Mouse (Mus musculus) Patski (cell line): Measurements from ENCODE around the gene Zfp827. TPM values are rescaled to one million over a fixed set of nuclear protein-coding genes. Genes with fewer than 3 reads are reported as not detected.

Experiments used
- ATAC-seq: fragments of 100-300 bp; one replicate; pipeline ENCODE4 v1.8.0; 2021
- CTCF ChIA-PET: fragments of 350-600 bp; sonication (Branson Sonifier 250); formaldehyde crosslinking; loops from one replicate; lab custom pipeline; 2022; ENCODE audit warnings: inconsistent platforms; lab: Charles Lee
- POLR2A ChIA-PET: fragments of 350-600 bp; sonication (Branson Sonifier 250); formaldehyde crosslinking; loops from one replicate; lab custom pipeline; 2022; ENCODE audit warnings: antibody characterized with exemption, inconsistent platforms; lab: Charles Lee
- DNase-seq: peaks from one replicate; pipeline ENCODE4 v3.0.0-alpha.2; 2011; ENCODE audit warnings: low read depth, low spot score
- H3K27me3 ChIP-seq: fragments of 371-371 bp; one replicate; pipeline ENCODE4 v1.5.1; 2021
- CTCF ChIP-seq: fragments of 100-300 bp; IDR thresholded peaks from one replicate; pipeline ENCODE4 v1.5.1; 2021
- in situ Hi-C: fragments of 300-500 bp; cut with MboI; formaldehyde crosslinking; loops from 3 replicates; pipeline ENCODE4 v1.11.1; 2018; ENCODE audit warnings: low pct_unique_long_range_greater_than_20kb, mixed read lengths
- polyA plus RNA-seq: library from polyadenylated mRNA; unstranded; gene quantifications from one replicate; pipeline ENCODE4 v1.2.3, GENCODE M21; 2021

The Zfp827 gene
- polyA plus RNA-seq, 1 experiment from 2014 or later: 24.1 TPM

GRCm38 (mm10) chr8:79208691-79209640 lies 180.7 kb downstream of the Zfp827 start:
- CTCF ChIA-PET: no interaction called here
- DNase-seq: peak; percentile 98

GRCm38 (mm10) chr8:79209641-79210358 lies 181.6 kb downstream of the Zfp827 start:
- TF ChIP-seq CTCF: no peak
- ATAC-seq (no peak), DNase-seq (no peak)
- in situ Hi-C loops: loop anchor here (10.0 kb wide), 1 partner anchor 285 kb away; no protein-coding TSS in a partner anchor
- ChIA-PET CTCF (no interaction called here), POLR2A (interaction anchor here (0.8 kb wide), 1 partner anchor 48 kb away, joined by 4 read pairs; no protein-coding TSS in a partner anchor)
- no peaks in the 10 kb centered on the region for H3K27me3 ChIP-seq

More at GRCm38 (mm10) chr8:79208691-79209640, 180.7 kb downstream of the Zfp827 start:
- POLR2A ChIA-PET: interaction anchor here (0.8 kb wide), 1 partner anchor 47 kb away, joined by 4 read pairs; no protein-coding TSS in a partner anchor
- peak; percentile 96 for ATAC-seq
- no peaks in the 10 kb centered on the region for H3K27me3 ChIP-seq
- in situ Hi-C loops: no loop called here
- TF ChIP-seq CTCF: no peak

- ChIA-PET CTCF (no interaction called here), POLR2A (interaction anchor here (0.8 kb wide), 1 partner anchor 183 kb away, joined by 3 read pairs; the partner anchor contains the start of gene Zfp827)
- ATAC-seq (peak; percentile 6), DNase-seq (peak; percentile 66)
- in situ Hi-C loops: loop anchor here (10.0 kb wide), 1 partner anchor 283 kb away; no protein-coding TSS in a partner anchor
- H3K27me3 ChIP-seq: no peaks in the 10 kb centered on the region
- no peak for TF ChIP-seq CTCF
Measured at GRCm38 (mm10) chr8:79211630-79212029, 183.4 kb downstream of the Zfp827 start.

- peak; percentile 54 for ATAC-seq
- POLR2A ChIA-PET: interaction anchor here (0.6 to 1.2 kb wide), 2 partner anchors 9 to 14 kb away, joined by 3 to 4 read pairs; no protein-coding TSS in a partner anchor
- in situ Hi-C loops: no loop called here
- CTCF ChIA-PET: interaction anchor here (0.9 kb wide), 1 partner anchor 9 kb away, joined by 5 read pairs; no protein-coding TSS in a partner anchor
- TF ChIP-seq CTCF: no peak
- no peak for DNase-seq
- no peaks in the 10 kb centered on the region for H3K27me3 ChIP-seq
Measured at GRCm38 (mm10) chr8:79222106-79222751, 194.0 kb downstream of the Zfp827 start.

GRCm38 (mm10) chr8:79222752-79223141 lies 194.5 kb downstream of the Zfp827 start:
- in situ Hi-C loops: no loop called here
- CTCF ChIA-PET: no interaction called here
- no peaks in the 10 kb centered on the region for H3K27me3 ChIP-seq
- no peak for DNase-seq
- POLR2A ChIA-PET: interaction anchor here (0.6 kb wide), 1 partner anchor 15 kb away, joined by 4 read pairs; no protein-coding TSS in a partner anchor
- no peak for ATAC-seq
- no peak for TF ChIP-seq CTCF

GRCm38 (mm10) chr8:79224363-79224762 lies 196.1 kb downstream of the Zfp827 start:
- no peak for TF ChIP-seq CTCF
- in situ Hi-C loops: no loop called here
- ChIA-PET CTCF (interaction anchor here (0.7 kb wide), 1 partner anchor 11 kb away, joined by 3 read pairs; no protein-coding TSS in a partner anchor), POLR2A (no interaction called here)
- DNase-seq (no peak), ATAC-seq (no peak)
- no peaks in the 10 kb centered on the region for H3K27me3 ChIP-seq

GRCm38 (mm10) chr8:79225586-79225985 lies 197.3 kb downstream of the Zfp827 start:
- POLR2A ChIA-PET: no interaction called here
- H3K27me3 ChIP-seq: no peaks in the 10 kb centered on the region
- in situ Hi-C loops: no loop called here
- no peak for DNase-seq
- CTCF ChIA-PET: interaction anchor here (1.6 kb wide), 1 partner anchor 15 kb away, joined by 4 read pairs; no protein-coding TSS in a partner anchor
- no peak for ATAC-seq
- TF ChIP-seq CTCF: no peak

- in situ Hi-C loops: no loop called here
- no peaks in the 10 kb centered on the region for H3K27me3 ChIP-seq
- ChIA-PET CTCF (interaction anchor here (1.6 kb wide), 1 partner anchor 14 kb away, joined by 4 read pairs; no protein-coding TSS in a partner anchor), POLR2A (no interaction called here)
- ATAC-seq (no peak), DNase-seq (no peak)
- TF ChIP-seq CTCF: no peak
Measured at GRCm38 (mm10) chr8:79226046-79226445, 197.8 kb downstream of the Zfp827 start.

GRCm38 (mm10) chr8:79227194-79227593 lies 199.0 kb downstream of the Zfp827 start:
- ChIA-PET POLR2A (interaction anchor here (0.6 kb wide), 1 partner anchor 130 kb away, joined by 3 read pairs; no protein-coding TSS in a partner anchor), CTCF (interaction anchor here (1.6 kb wide), 1 partner anchor 13 kb away, joined by 4 read pairs; no protein-coding TSS in a partner anchor)
- ATAC-seq: no peak
- DNase-seq: no peak
- in situ Hi-C loops: no loop called here
- H3K27me3 ChIP-seq: no peaks in the 10 kb centered on the region
- TF ChIP-seq CTCF: no peak
